Mouse (Mus musculus): ENCODE data around the gene Mag. TPM values are rescaled to one million over a fixed set of nuclear protein-coding genes. Genes with fewer than 3 reads are reported as not detected.
"Not testable (repeated sequence)": the region's sequence is repeated elsewhere in the genome, so short reads cannot be mapped to it uniquely, and the experiment has no call there.

The Mag gene
- not detected for polyA plus RNA-seq (2017; shearing (Covaris generic))

- no peak for ATAC-seq
Measured at GRCm38 (mm10) chr7:30914732-30915131, at the start of gene Mag. Gene Mag, minus strand, starts transcription at chr7:30914873.

GRCm38 (mm10) chr7:30964366-30964765 lies 49.7 kb upstream of the Mag start:
- ATAC-seq = no peak

- no peak for ATAC-seq
Measured at GRCm38 (mm10) chr7:30962862-30963261, 48.2 kb upstream of the Mag start.

GRCm38 (mm10) chr7:30959786-30960349 lies 45.2 kb upstream of the Mag start:
- no peak for ATAC-seq

- no peak for ATAC-seq
Measured at GRCm38 (mm10) chr7:30958866-30959487, 44.3 kb upstream of the Mag start.

- ATAC-seq = no peak
Measured at GRCm38 (mm10) chr7:30958109-30958865, 43.6 kb upstream of the Mag start.

GRCm38 (mm10) chr7:30957367-30957783 lies 42.7 kb upstream of the Mag start:
- ATAC-seq = peak; percentile 67

- peak; percentile 57 for ATAC-seq
Measured at GRCm38 (mm10) chr7:30956756-30957366, 42.2 kb upstream of the Mag start, which contains the start of gene Usf2. Gene Usf2, minus strand, starts transcription at chr7:30956803.

GRCm38 (mm10) chr7:30956357-30956751 lies 41.7 kb upstream of the Mag start:
- peak; percentile 25 for ATAC-seq

- peak; percentile 35 for ATAC-seq
Measured at GRCm38 (mm10) chr7:30955584-30956356, 41.1 kb upstream of the Mag start.

- ATAC-seq = no peak
Measured at GRCm38 (mm10) chr7:30954971-30955520, 40.4 kb upstream of the Mag start.

GRCm38 (mm10) chr7:30954036-30954435 lies 39.4 kb upstream of the Mag start:
- ATAC-seq = no peak

GRCm38 (mm10) chr7:30953459-30953858 lies 38.8 kb upstream of the Mag start:
- no peak for ATAC-seq

- ATAC-seq = no peak
Measured at GRCm38 (mm10) chr7:30952441-30953265, 38.0 kb upstream of the Mag start.

GRCm38 (mm10) chr7:30949902-30950301 lies 35.2 kb upstream of the Mag start:
- not testable (repeated sequence) for ATAC-seq

GRCm38 (mm10) chr7:30945876-30946275 lies 31.2 kb upstream of the Mag start:
- ATAC-seq = no peak

- not testable (repeated sequence) for ATAC-seq
Measured at GRCm38 (mm10) chr7:30945466-30945865, 30.8 kb upstream of the Mag start.

GRCm38 (mm10) chr7:30944706-30945105 lies 30.0 kb upstream of the Mag start:
- not testable (repeated sequence) for ATAC-seq

- ATAC-seq = no peak
Measured at GRCm38 (mm10) chr7:30943909-30944635, 29.4 kb upstream of the Mag start, which contains the start of gene Hamp. Gene Hamp, minus strand, starts transcription at chr7:30944032.

GRCm38 (mm10) chr7:30942365-30942764 lies 27.7 kb upstream of the Mag start:
- not testable (repeated sequence) for ATAC-seq
